Mouse (Mus musculus) embryonic facial prominence, embryonic 13.5 days (tissue): ENCODE measurements around the gene Maff. TPM values are rescaled to one million over a fixed set of nuclear protein-coding genes. Genes with fewer than 3 reads are reported as not detected.

Source experiments
- ATAC-seq: fragments of 200-750 bp; cut with Nextera tagmentation; 2 replicates; pipeline ENCODE4 v1.8.0; 2017; ENCODE audit warnings: low read depth; ENCODE audit not compliant: insufficient number of reproducible peaks, insufficient read depth, low FRiP score, low TSS enrichment
- H3K27ac ChIP-seq: fragments of 300-500 bp; sonication (generic); 2 replicates; pipeline ENCODE4 v1.5.1; 2015; ENCODE audit warnings: moderate library complexity, mild to moderate bottlenecking, inconsistent platforms
- H3K27me3 ChIP-seq: fragments of 300-500 bp; sonication (generic); 2 replicates; pipeline ENCODE4 v1.6.1; 2015; ENCODE audit warnings: mild to moderate bottlenecking, inconsistent platforms
- H3K36me3 ChIP-seq: fragments of 300-500 bp; sonication (generic); 2 replicates; pipeline ENCODE4 v1.6.1; 2015; ENCODE audit warnings: mild to moderate bottlenecking, inconsistent platforms
- H3K4me1 ChIP-seq: fragments of 300-500 bp; sonication (generic); 2 replicates; pipeline ENCODE4 v1.6.1; 2015; ENCODE audit warnings: inconsistent platforms
- H3K4me2 ChIP-seq: fragments of 300-500 bp; sonication (generic); 2 replicates; pipeline ENCODE4 v1.6.1; 2015; ENCODE audit warnings: moderate library complexity, mild to moderate bottlenecking, inconsistent platforms
- H3K4me3 ChIP-seq: fragments of 300-500 bp; sonication (generic); 2 replicates; pipeline ENCODE4 v1.5.1; 2015; ENCODE audit warnings: mild to moderate bottlenecking, inconsistent platforms
- H3K9ac ChIP-seq: fragments of 300-500 bp; sonication (generic); 2 replicates; pipeline ENCODE4 v1.6.1; 2015; ENCODE audit warnings: mild to moderate bottlenecking, inconsistent platforms
- H3K9me3 ChIP-seq: fragments of 300-500 bp; sonication (generic); 2 replicates; pipeline ENCODE4 v1.6.1; 2016; ENCODE audit warnings: inconsistent platforms
- WGBS: fragments of 180-500 bp; shearing (Covaris S2); methylation state at CpG from one replicate; pipeline ENCODE4 v1.1.7; 2015; ENCODE audit warnings: mixed read lengths; 5-methylcytosine and 5-hydroxymethylcytosine counted together
- polyA plus RNA-seq: library from polyadenylated mRNA; unstranded; fragments of >200 nt; fragmentation: Nextera tagmentation; extraction: Ambion mirVana; gene quantifications from 2 replicates; pipeline ENCODE4 v1.2.1, GENCODE M21; 2015

Gene Maff
- polyA plus RNA-seq, 1 experiment from 2014 or later = 2.8 TPM

DNA sequence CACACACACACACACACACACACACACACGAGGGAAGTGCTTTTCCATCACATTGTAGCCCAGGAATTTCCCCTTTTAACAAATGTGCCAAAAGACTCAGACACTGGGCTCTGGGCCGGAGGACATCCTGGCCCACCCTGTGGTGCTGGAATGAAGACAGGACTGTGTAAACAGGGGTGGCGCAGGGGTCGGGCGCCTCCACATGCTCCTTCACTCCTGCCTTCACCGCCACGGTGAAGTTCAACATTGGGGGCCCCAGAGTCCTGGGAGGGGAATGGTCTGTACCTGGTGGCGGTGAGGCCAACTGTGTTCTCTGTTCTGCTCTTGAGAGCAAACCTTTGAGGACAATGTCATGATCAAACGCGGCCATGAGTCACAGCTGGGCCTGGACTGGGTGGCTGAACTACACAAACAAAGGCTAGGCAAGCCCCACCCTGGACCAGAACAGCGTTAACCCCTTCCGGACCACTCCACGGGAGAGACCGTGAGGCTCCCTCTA is 21.9 kb downstream of the Maff start:
- no peaks in the 10 kb centered on the region for H3K9me3 ChIP-seq
- no peak overlapping the region for H3K27ac ChIP-seq
- H3K27me3 ChIP-seq = no peaks in the 10 kb centered on the region
- no peak overlapping the region for H3K9ac ChIP-seq
- H3K4me3 ChIP-seq = no peak overlapping the region
- ATAC-seq = no peak
- 73% methylated on average over 14 of the region's 14 CpGs for WGBS
- H3K4me1 ChIP-seq = peaks cover 2% of the 10 kb centered on the region; the same call in 1 of the 2 replicates
- no peak overlapping the region for H3K4me2 ChIP-seq
- H3K36me3 ChIP-seq = peaks cover 92% of the 10 kb centered on the region

DNA sequence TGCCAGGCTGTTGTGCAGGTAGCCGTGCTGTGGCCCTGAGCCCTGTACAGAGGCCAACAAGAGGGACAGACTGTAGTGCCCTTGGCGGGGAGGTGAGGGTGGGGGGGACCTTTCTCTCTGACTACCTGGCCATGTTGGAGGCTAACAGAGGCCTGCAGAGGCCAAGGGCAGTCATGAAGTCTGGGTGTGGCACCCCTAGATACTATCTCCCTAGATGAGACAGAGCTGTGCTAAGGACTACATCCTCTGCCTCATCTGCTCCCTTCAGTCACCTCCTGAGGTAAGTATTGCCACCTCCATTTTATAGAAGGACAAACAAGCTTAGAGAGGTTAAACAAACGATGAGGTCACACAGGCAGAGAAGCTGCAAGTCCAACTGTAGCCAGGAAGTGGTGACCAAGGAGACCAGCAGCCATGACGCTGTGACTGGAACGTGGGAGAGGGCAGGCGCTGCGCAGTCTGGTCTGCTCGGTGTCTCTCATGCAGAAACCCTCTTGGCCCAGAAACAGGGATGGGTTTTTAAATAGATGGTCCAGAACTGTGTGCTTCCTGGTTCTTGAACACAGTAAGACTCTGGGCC is 22.5 kb downstream of the Maff start:
- H3K36me3 ChIP-seq = peaks cover 92% of the 10 kb centered on the region
- H3K4me2 ChIP-seq = no peak overlapping the region
- no peak overlapping the region for H3K4me3 ChIP-seq
- H3K27me3 ChIP-seq = no peaks in the 10 kb centered on the region
- H3K9ac ChIP-seq = no peak overlapping the region
- peaks cover 2% of the 10 kb centered on the region; the same call in 1 of the 2 replicates for H3K4me1 ChIP-seq
- no peak for ATAC-seq
- H3K27ac ChIP-seq = no peak overlapping the region
- H3K9me3 ChIP-seq = no peaks in the 10 kb centered on the region
- WGBS = 85% methylated on average over 8 of the region's 8 CpGs

DNA sequence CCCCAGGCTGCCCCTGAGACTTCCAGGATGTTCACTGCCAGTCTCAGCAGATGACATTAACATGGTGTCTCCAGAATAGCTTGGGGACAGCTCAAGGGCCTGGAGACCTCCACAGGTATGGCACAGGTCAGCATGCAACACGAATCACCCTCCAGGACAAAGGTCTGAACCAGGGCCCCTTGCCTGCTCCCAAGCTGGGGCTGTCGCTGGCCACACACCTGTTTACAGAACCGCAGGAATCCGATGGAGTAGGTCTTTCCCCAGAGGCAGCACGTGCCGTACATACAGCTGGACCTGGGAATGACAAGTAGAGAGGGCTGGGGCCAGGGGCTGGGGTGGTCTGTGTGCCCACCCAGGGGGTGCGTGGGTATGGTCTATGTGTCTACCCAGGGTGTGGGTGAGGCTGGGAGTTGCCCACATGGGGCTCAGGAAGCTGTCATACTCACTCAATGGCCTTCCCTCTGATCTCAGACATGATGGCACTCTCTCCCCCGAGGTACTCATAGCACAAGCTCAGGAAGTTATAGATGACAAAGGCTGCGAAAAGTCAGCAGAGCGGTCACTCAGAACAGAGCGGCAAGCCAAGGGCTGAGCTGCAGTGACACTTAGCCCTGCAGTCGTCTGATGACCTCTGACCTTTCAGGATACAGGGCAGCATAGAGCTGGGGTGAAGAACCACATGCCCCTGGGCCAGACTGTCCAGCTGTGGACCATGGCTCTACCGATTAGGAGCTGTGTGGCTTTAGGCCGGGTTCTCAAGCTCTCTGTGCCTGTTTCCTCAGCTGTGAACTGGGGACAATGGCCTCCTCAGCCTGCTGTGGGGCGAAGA is 23.2 kb downstream of the Maff start:
- Histone ChIP-seq H3K4me2 (no peak overlapping the region), H3K4me1 (0 out of 2 replicates have a peak, but pooled peaks cover 2% of the 10 kb centered on the region), H3K27ac (no peak overlapping the region), H3K27me3 (no peaks in the 10 kb centered on the region), H3K9ac (no peak overlapping the region), H3K36me3 (peaks cover 92% of the 10 kb centered on the region), H3K4me3 (no peak overlapping the region), H3K9me3 (no peaks in the 10 kb centered on the region)
- ATAC-seq = no peak
- WGBS = 53% methylated on average over 15 of the region's 15 CpGs

DNA sequence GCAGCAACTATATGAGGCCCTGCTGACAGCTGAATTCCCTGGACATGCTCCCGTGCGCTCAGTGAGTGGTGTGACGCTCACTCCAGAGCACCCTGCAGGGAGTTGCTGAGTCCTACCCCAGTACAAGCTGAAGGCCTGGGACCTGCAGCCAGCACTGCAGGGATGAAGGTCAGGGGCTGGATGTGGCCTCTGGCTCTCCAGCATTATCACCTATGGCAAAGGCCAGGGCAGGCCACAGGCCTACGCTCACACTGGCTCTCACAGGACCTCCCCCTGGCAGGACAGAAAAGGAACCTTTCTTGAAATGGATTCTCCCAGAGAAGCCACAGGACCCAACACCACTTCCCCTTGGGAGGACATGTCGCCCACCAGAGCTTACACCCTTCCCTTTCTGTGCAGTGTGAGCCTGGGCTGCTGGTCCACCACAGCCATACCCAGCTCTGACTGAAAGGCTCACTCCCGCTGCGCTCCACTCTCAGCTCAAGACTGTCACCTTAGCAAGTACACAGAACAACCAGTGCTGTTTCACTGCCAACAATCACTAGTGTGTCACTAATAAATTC is 23.9 kb downstream of the Maff start:
- WGBS = 75% methylated on average over 7 of the region's 7 CpGs
- Histone ChIP-seq H3K36me3 (peaks cover 86% of the 10 kb centered on the region), H3K4me3 (no peak overlapping the region), H3K27me3 (no peaks in the 10 kb centered on the region), H3K9me3 (no peaks in the 10 kb centered on the region), H3K27ac (no peak overlapping the region), H3K4me2 (no peak overlapping the region), H3K4me1 (0 out of 2 replicates have a peak, but pooled peaks cover 2% of the 10 kb centered on the region), H3K9ac (no peak overlapping the region)
- no peak for ATAC-seq

DNA sequence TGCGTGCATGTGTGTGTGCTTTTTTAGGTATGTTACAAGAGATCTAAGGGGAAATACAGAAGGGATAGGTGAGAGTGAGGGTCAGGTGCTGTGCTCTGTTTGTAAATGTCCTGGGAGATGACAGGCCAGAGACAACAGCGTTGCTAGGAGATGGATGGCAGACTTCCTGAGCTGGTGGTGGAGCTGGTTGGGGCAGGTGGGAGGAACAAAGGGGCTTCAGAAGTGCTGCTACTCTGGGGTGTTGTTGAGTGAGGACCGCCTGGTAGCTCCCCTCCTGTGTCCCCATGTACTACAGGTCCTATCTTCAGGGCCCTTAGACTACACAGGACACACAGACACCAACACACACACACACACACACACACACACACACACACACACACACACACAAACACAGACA is 28.3 kb downstream of the Maff start:
- H3K4me3 ChIP-seq = no peak overlapping the region
- peaks cover 79% of the 10 kb centered on the region for H3K36me3 ChIP-seq
- no peaks in the 10 kb centered on the region for H3K9me3 ChIP-seq
- no peak overlapping the region for H3K4me2 ChIP-seq
- no peak overlapping the region for H3K27ac ChIP-seq
- no peak overlapping the region for H3K9ac ChIP-seq
- 55% methylated on average over 3 of the region's 3 CpGs for WGBS
- H3K27me3 ChIP-seq = no peaks in the 10 kb centered on the region
- H3K4me1 ChIP-seq = no peaks in the 10 kb centered on the region
- ATAC-seq = no peak

DNA sequence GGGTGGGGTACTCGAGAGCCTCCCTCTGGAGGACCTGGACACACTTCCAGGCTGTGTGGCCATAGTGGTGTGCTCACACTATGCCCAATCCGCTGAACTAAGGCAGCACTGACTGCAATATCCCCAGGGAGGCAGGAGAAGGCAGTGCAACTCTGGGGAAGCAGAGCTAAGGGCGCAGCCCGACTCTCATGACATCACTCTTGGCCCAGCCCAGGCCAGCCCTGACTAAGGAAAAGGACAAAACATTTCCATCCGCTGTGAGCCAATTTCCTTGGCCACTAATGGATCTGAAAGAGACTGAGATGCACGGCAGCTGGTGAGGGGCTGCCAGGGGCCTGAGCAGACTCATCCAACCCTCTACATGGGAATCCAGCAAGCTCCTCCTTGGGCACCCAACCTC is 31.3 kb downstream of the Maff start:
- no peak overlapping the region for H3K4me2 ChIP-seq
- H3K4me1 ChIP-seq = peaks cover 13% of the 10 kb centered on the region
- H3K9ac ChIP-seq = no peak overlapping the region
- no peaks in the 10 kb centered on the region for H3K9me3 ChIP-seq
- H3K4me3 ChIP-seq = no peak overlapping the region
- ATAC-seq = no peak
- peaks cover 53% of the 10 kb centered on the region for H3K36me3 ChIP-seq
- no peak overlapping the region for H3K27ac ChIP-seq
- 77% methylated on average over 6 of the region's 6 CpGs for WGBS
- H3K27me3 ChIP-seq = no peaks in the 10 kb centered on the region

DNA sequence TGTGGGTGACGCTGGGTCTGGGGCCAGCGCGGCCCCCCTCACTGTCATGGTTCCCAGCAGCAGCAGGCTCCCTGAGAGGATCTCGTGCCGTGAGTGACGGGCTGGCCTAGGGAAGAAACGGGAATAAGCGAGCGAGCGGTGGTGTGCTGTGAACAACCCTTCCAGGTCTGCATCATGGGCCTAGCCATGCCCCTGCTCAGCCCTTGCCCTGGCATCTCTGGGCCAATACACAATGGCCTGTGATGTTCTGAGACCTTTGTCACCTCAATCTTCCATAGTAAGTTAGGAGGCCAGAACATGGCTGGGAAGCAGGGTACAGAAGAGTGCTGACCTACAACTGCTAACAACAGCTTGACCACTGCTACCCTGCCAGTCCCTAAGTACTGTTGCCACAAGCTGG is 32.2 kb downstream of the Maff start:
- H3K4me2 ChIP-seq = no peak overlapping the region
- H3K27ac ChIP-seq = no peak overlapping the region
- H3K9ac ChIP-seq = no peak overlapping the region
- H3K4me3 ChIP-seq = no peak overlapping the region
- peaks cover 13% of the 10 kb centered on the region for H3K4me1 ChIP-seq
- H3K36me3 ChIP-seq = peaks cover 44% of the 10 kb centered on the region
- no peaks in the 10 kb centered on the region for H3K9me3 ChIP-seq
- H3K27me3 ChIP-seq = no peaks in the 10 kb centered on the region
- ATAC-seq = no peak
- WGBS = 92% methylated on average over 10 of the region's 10 CpGs

DNA sequence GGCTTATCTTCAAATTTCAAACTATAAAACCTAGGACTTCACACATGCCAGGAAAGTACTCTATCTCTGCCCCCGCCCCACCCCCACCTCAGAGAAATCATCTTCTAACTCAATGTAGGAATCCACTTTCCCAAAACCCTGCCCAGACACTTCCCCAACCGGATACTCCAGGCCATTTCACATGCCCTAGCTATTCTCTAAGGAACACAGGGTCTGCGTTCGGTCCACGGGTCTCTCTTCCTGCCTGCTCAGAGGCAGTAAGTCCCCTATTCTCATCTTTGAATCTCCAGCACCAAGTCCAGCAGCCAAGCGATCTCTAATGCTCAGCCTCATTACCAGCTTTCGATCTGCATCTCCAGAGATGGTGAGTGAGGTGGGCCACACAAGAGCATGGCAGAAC is 33.2 kb downstream of the Maff start:
- WGBS = 91% methylated on average over 7 of the region's 7 CpGs

DNA sequence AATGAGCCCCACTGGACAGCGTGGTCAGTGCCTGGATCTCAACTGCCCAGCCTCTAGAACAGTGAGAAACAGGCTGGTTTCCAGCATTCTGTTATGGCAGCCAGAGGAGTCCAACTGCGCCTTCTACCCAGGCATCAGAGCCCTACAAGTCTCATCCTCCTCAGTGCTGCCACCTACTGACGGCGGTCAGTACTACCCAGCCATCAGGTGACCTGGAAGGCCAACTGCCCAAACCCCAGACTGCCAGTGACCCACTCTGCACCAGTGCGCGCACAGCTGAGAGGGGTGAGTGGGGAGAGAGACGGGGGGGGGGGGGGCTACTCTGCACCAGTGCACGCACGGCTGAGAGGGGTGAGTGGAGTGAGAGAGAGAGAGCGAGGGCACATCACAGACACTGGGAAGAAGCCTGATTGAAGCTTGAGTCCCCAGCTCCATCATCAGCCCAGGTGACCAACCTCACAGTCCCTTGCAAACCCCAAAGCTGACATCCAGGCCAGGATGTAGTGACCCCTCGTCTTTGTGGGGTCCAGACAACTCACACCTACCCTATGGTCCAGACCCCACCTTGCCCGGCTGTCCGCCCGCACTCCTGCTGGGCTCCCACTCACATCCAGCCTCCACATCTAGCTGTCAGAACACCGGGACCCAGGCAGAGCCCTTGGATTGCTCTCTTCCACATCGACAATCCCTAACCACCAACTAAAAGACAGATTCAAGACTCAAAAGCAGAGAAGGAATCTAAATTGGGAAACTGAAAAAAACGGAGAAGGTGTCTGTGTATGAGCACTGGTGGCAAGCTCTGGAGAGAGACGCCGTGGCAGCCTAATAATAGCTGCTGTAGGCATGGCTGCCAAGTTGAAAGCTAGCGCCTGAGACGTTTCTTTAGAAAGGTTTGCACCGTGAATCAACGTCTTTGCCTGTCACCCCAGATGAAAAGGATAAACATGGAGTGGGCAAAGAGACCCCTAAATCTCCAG is 34.3 kb downstream of the Maff start:
- no peak overlapping the region for H3K27ac ChIP-seq
- ATAC-seq = no peak
- peaks cover 13% of the 10 kb centered on the region for H3K4me1 ChIP-seq
- H3K27me3 ChIP-seq = no peaks in the 10 kb centered on the region
- no peaks in the 10 kb centered on the region; the same call in 1 of the 2 replicates for H3K9me3 ChIP-seq
- no peak overlapping the region for H3K4me3 ChIP-seq
- no peak overlapping the region for H3K4me2 ChIP-seq
- H3K9ac ChIP-seq = no peak overlapping the region
- 58% methylated on average over 21 of the region's 23 CpGs for WGBS
- peaks cover 39% of the 10 kb centered on the region for H3K36me3 ChIP-seq

More for the DNA sequence above, 33.2 kb downstream of the Maff start:
- H3K9me3 ChIP-seq = no peaks in the 10 kb centered on the region; the same call in 1 of the 2 replicates
- H3K27ac ChIP-seq = no peak overlapping the region
- no peak overlapping the region for H3K9ac ChIP-seq
- H3K4me1 ChIP-seq = peaks cover 13% of the 10 kb centered on the region
- H3K27me3 ChIP-seq = no peaks in the 10 kb centered on the region
- ATAC-seq = no peak
- H3K4me3 ChIP-seq = no peak overlapping the region
- H3K36me3 ChIP-seq = peaks cover 42% of the 10 kb centered on the region
- H3K4me2 ChIP-seq = no peak overlapping the region

DNA sequence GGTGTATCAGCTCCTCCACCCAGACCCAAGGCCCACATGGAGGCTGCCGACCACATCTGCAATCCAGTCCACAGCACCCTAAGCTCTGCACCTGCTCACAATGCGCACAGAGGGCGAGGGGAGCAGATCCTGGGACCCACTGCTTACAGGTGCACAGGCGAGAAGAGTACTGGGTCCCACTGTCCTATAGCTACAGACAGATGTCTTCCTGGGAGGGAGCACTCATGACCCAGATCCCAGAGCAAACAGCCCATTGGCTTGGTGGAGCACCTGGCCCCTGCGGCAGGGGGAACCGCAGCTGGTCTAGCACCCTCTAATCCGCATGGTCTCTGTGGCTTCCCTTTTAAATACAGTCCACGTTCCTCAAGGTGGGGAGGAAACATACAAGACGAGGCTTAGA is 35.2 kb downstream of the Maff start:
- Histone ChIP-seq H3K9ac (no peak overlapping the region), H3K4me1 (peaks cover 13% of the 10 kb centered on the region), H3K27me3 (no peaks in the 10 kb centered on the region), H3K9me3 (no peaks in the 10 kb centered on the region; the same call in 1 of the 2 replicates), H3K4me3 (no peak overlapping the region), H3K4me2 (no peak overlapping the region), H3K36me3 (peaks cover 31% of the 10 kb centered on the region), H3K27ac (no peak overlapping the region)
- WGBS = 83% methylated on average over 9 of the region's 9 CpGs
- no peak for ATAC-seq

DNA sequence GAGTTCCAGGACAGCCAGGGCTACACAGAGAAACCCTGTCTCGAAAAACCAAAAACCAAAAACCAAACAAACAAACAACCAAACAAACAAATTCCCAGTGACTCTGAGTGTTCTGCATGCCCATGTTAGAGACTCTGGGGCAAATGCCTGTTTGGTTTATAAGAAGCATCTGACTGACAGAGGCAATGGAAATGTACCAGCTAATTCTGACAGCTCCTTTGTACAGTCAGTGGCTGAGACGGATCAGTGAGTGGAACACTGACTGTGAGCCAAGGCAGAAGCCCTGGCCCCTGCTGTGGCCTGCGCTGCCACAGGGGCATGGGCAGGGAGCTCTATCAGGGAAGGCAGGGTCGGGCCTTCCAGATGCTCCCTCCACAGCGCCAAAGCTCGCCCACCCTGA is 40.7 kb downstream of the Maff start:
- ATAC-seq = no peak
- Histone ChIP-seq H3K4me2 (no peak overlapping the region), H3K27me3 (no peaks in the 10 kb centered on the region), H3K4me3 (no peak overlapping the region), H3K9ac (no peak overlapping the region), H3K27ac (no peak overlapping the region), H3K9me3 (no peaks in the 10 kb centered on the region; the same call in 1 of the 2 replicates), H3K36me3 (peaks cover 11% of the 10 kb centered on the region; the same call in 1 of the 2 replicates), H3K4me1 (peaks cover 41% of the 10 kb centered on the region)
- 77% methylated on average over 6 of the region's 6 CpGs for WGBS
